In the genomic region with DNA sequence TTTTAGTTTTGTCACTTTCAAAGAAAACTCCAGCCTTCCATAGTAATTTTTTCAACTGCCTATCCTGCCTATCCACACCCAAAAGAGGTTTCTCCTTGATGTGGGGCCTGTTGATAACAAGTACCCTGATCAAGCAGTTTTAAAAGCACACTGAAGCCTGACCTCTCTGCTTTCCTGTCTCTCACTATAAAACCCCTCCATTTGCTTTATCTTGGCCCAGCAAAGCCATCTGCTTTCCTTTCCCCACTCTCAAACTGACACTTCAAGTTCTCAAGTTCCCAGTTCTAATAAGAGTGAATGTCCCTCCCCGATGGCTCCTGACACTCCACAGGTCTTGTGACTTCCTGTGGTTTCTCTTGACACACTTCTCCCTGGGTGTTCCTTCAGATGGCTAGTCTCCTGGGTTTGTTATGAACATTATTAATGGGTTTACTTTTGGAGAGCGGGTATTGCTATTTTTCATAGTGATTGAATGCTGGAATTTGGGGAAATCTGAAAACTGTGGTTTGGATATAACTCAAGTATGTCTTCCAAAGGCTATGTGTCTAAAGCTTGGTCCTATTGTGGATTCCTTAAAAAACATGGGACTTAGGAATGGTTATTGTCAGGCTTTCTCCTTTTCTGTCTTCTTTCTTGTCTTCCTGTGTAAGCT, we compare ENCODE assay signal across 13 mouse cellular contexts.
DNase-seq lines count a peak whose midpoint lies in the region; ATAC-seq and TF ChIP-seq lines count a peak whose summit lies in the region.
"Had no signal": no experiment of that assay in that cellular context is flagged by ENCODE, and none has a peak within 500 bp of the region (broad histone marks: within the 10 kb centered on the region; RNA-seq: fewer than 3 reads in every experiment).

No protein-coding gene starts in this region.

- peaks cover 42% of the 10 kb centered on the region for H3K4me1 ChIP-seq in heart, embryonic 13.5 days
- peaks cover 48% of the 10 kb centered on the region for H3K4me1 ChIP-seq in liver, embryonic 12.5 days
- no peaks in the 10 kb centered on the region for H3K4me1 ChIP-seq in stomach, embryonic 15.5 days
- no peaks in the 10 kb centered on the region for H3K4me1 ChIP-seq in lung, postnatal 0 days (ENCODE audit: insufficient read depth, low read depth, low read length)
- H3K4me1 ChIP-seq: limb, embryonic 13.5 days had no signal

- no peak overlapping the region for H3K4me2 ChIP-seq in heart, embryonic 13.5 days
- H3K4me2 ChIP-seq in liver, embryonic 12.5 days, result peak overlapping the region; percentile 32
- no peak overlapping the region for H3K4me2 ChIP-seq in stomach, embryonic 15.5 days
- H3K4me2 ChIP-seq in lung, postnatal 0 days (replicated peaks; ENCODE audit: low read depth, low read length), result no peak overlapping the region
- H3K4me2 ChIP-seq: limb, embryonic 13.5 days had no signal

- H3K9ac ChIP-seq in heart, embryonic 13.5 days, result no peak overlapping the region
- 0 out of 2 replicates have a peak overlapping the region, but pooled peaks have one; percentile 27 for H3K9ac ChIP-seq in liver, embryonic 12.5 days
- H3K9ac ChIP-seq in stomach, embryonic 15.5 days, result no peak overlapping the region
- no peak overlapping the region for H3K9ac ChIP-seq in lung, postnatal 0 days (replicated peaks; ENCODE audit: low read depth)
- H3K9ac ChIP-seq: limb, embryonic 13.5 days had no signal

- H3K27ac ChIP-seq in heart, embryonic 13.5 days (replicated peaks), result peak overlapping the region; percentile 20; the same call in 1 of the 2 replicates
- H3K27ac ChIP-seq in liver, embryonic 12.5 days, result peak overlapping the region; percentile 91
- H3K27ac ChIP-seq in stomach, embryonic 15.5 days, result no peak overlapping the region
- H3K27ac ChIP-seq in lung, postnatal 0 days (ENCODE audit: low read length), result no peak overlapping the region
- H3K27ac ChIP-seq: heart, adult 2 months; left cerebral cortex, adult 2 months; limb, embryonic 13.5 days had no signal

- H3K36me3 ChIP-seq in heart, embryonic 13.5 days, result no peaks in the 10 kb centered on the region
- no peaks in the 10 kb centered on the region for H3K36me3 ChIP-seq in liver, embryonic 12.5 days
- H3K36me3 ChIP-seq in stomach, embryonic 15.5 days, result no peaks in the 10 kb centered on the region
- no peaks in the 10 kb centered on the region for H3K36me3 ChIP-seq in lung, postnatal 0 days (ENCODE audit: insufficient read depth, low read length)
- H3K36me3 ChIP-seq: limb, embryonic 13.5 days had no signal

- 46% methylated on average over 2 of the region's 2 CpGs for WGBS in heart, embryonic 13.5 days
- WGBS in liver, embryonic 12.5 days (ENCODE audit: insufficient replicate concordance), result 13% methylated on average over 2 of the region's 2 CpGs
- 27% methylated on average over 2 of the region's 2 CpGs for WGBS in stomach, embryonic 15.5 days
- 27% methylated on average over 2 of the region's 2 CpGs for WGBS in lung, postnatal 0 days

- no peak for ATAC-seq in heart, embryonic 13.5 days (ENCODE audit: extremely low read depth, insufficient number of reproducible peaks, low FRiP score, low TSS enrichment)
- peak; percentile 94 for ATAC-seq in liver, embryonic 12.5 days
- peak; percentile 53; the same call in 1 of the 2 replicates for ATAC-seq in stomach, embryonic 15.5 days (ENCODE audit: insufficient read depth, low FRiP score, low read depth)
- ATAC-seq in lung, postnatal 0 days, result no peak

- DNase-seq in heart, adult 8-10 months (ENCODE audit: low spot score), result no peak
- peak; percentile 65 for DNase-seq in c-Kit-positive CD71-positive TER-119-negative erythroid progenitor cells, embryonic 14.5 days (ENCODE audit: low read depth)
- DNase-seq in heart, adult 11 months, result no peak
- DNase-seq in adrenal gland, adult 8-10 months, result no peak
- DNase-seq in lung, postnatal 0 days (ENCODE audit: low spot score), result no peak
- DNase-seq: B cell, adult 2 months; heart, adult 2 months; kidney, postnatal 25 days had no signal

- no peaks in the 10 kb centered on the region for H3K27me3 ChIP-seq in heart, embryonic 13.5 days (replicated peaks)
- no peaks in the 10 kb centered on the region for H3K27me3 ChIP-seq in liver, embryonic 12.5 days (replicated peaks)
- H3K27me3 ChIP-seq in stomach, embryonic 15.5 days (replicated peaks), result no peaks in the 10 kb centered on the region
- no peaks in the 10 kb centered on the region for H3K27me3 ChIP-seq in lung, postnatal 0 days (replicated peaks; ENCODE audit: insufficient read depth, low read length)

- H3K9me3 ChIP-seq in heart, embryonic 13.5 days, result no peaks in the 10 kb centered on the region
- H3K9me3 ChIP-seq in liver, embryonic 12.5 days (replicated peaks), result no peaks in the 10 kb centered on the region
- H3K9me3 ChIP-seq in stomach, embryonic 15.5 days, result no peaks in the 10 kb centered on the region
- H3K9me3 ChIP-seq in lung, postnatal 0 days (ENCODE audit: low read length), result no peaks in the 10 kb centered on the region
- H3K9me3 ChIP-seq: limb, embryonic 13.5 days had no signal

- no peak for TF ChIP-seq EP300 in lung, postnatal 0 days (IDR thresholded peaks at IDR 0.05)

- TF ChIP-seq CTCF in lung, postnatal 0 days (IDR thresholded peaks at IDR 0.05), result no peak

- no peak overlapping the region for H3K4me3 ChIP-seq in heart, embryonic 13.5 days
- no peak overlapping the region for H3K4me3 ChIP-seq in liver, embryonic 12.5 days
- no peak overlapping the region for H3K4me3 ChIP-seq in stomach, embryonic 15.5 days (replicated peaks)
- no peak overlapping the region for H3K4me3 ChIP-seq in lung, postnatal 0 days (ENCODE audit: low read depth, low read length)
- H3K4me3 ChIP-seq: heart, adult 2 months; left cerebral cortex, adult 2 months; limb, embryonic 13.5 days had no signal

Comparison
In these comparisons a context has a peak if more than half of its experiments do, and no peak if none do; other contexts are left out.
1. ATAC-seq: peak in liver, embryonic 12.5 days (single experiment) and stomach, embryonic 15.5 days (single experiment); none in heart, embryonic 13.5 days (single experiment) and lung, postnatal 0 days (single experiment).
2. H3K27ac ChIP-seq: peak in heart, embryonic 13.5 days (single experiment) and liver, embryonic 12.5 days (single experiment); none in stomach, embryonic 15.5 days (single experiment) and lung, postnatal 0 days (single experiment).